Mouse (Mus musculus) cortical plate, adult 2 months (tissue): ENCODE data around the gene Mvb12b. TPM values are rescaled to one million over a fixed set of nuclear protein-coding genes. Genes with fewer than 3 reads are reported as not detected.

Source experiments
- H3K27ac ChIP-seq: fragments of 200-500 bp; 2 replicates; pipeline ENCODE4 v1.5.1; 2012; ENCODE audit warnings: low read length, control low read depth, inconsistent platforms; ENCODE audit not compliant: insufficient read depth
- H3K4me1 ChIP-seq: fragments of 200-500 bp; 2 replicates; pipeline ENCODE4 v1.6.1; 2011; ENCODE audit warnings: low read length; ENCODE audit not compliant: control insufficient read depth, insufficient read depth
- H3K4me3 ChIP-seq: fragments of 200-500 bp; 2 replicates; pipeline ENCODE4 v1.5.1; 2011; ENCODE audit warnings: mild to moderate bottlenecking, low read length, control low read depth; ENCODE audit not compliant: insufficient read depth
- CTCF ChIP-seq: fragments of 200-500 bp; IDR thresholded peaks from 2 replicates; pipeline ENCODE4 v1.5.1; 2011; ENCODE audit warnings: mild to moderate bottlenecking, control low read depth, low read length; ENCODE audit not compliant: insufficient read depth; ENCODE audit errors: extremely low read depth
- POLR2A ChIP-seq: fragments of 200-500 bp; IDR thresholded peaks from 2 replicates; pipeline ENCODE4 v1.6.1; 2011; ENCODE audit warnings: mild to moderate bottlenecking, low read length, control low read depth; ENCODE audit not compliant: insufficient read depth; ENCODE audit errors: extremely low read depth
- polyA plus RNA-seq: library from polyadenylated mRNA; depleted of rRNA; stranded (reverse); fragments of >200 nt; gene quantifications from 2 replicates; pipeline ENCODE4 v1.2.3, GENCODE M21; 2012

Mvb12b gene
- polyA plus RNA-seq, 1 experiment, result 70.7 TPM

- Histone ChIP-seq H3K4me3 (no peak overlapping the region), H3K27ac (no peak overlapping the region), H3K4me1 (peaks cover 3% of the 10 kb centered on the region; the same call in 1 of the 2 replicates)
- TF ChIP-seq CTCF (no peak), POLR2A (no peak)
Observed at GRCm38 (mm10) chr2:33874856-33875576, 12.7 kb downstream of the Mvb12b start.

GRCm38 (mm10) chr2:33874367-33874766 lies 13.4 kb downstream of the Mvb12b start:
- H3K4me1 ChIP-seq, result peaks cover 5% of the 10 kb centered on the region
- H3K27ac ChIP-seq, result no peak overlapping the region
- TF ChIP-seq CTCF, result no peak
- no peak for TF ChIP-seq POLR2A
- H3K4me3 ChIP-seq, result no peak overlapping the region

- H3K27ac ChIP-seq, result no peak overlapping the region
- no peak overlapping the region for H3K4me3 ChIP-seq
- H3K4me1 ChIP-seq, result peaks cover 5% of the 10 kb centered on the region
- TF ChIP-seq CTCF (no peak), POLR2A (no peak)
Observed at GRCm38 (mm10) chr2:33873501-33873900, 14.2 kb downstream of the Mvb12b start.

- Histone ChIP-seq H3K27ac (no peak overlapping the region), H3K4me3 (no peak overlapping the region), H3K4me1 (peaks cover 3% of the 10 kb centered on the region)
- TF ChIP-seq CTCF (no peak), POLR2A (no peak)
Observed at GRCm38 (mm10) chr2:33872841-33873271, 14.9 kb downstream of the Mvb12b start.

GRCm38 (mm10) chr2:33871181-33871520 lies 16.6 kb downstream of the Mvb12b start:
- TF ChIP-seq POLR2A (no peak), CTCF (no peak)

GRCm38 (mm10) chr2:33870369-33871180 lies 17.2 kb downstream of the Mvb12b start:
- Histone ChIP-seq H3K27ac (no peak overlapping the region), H3K4me3 (no peak overlapping the region), H3K4me1 (peaks cover 2% of the 10 kb centered on the region)
- TF ChIP-seq CTCF (no peak), POLR2A (no peak)

More at GRCm38 (mm10) chr2:33871181-33871520, 16.6 kb downstream of the Mvb12b start:
- Histone ChIP-seq H3K27ac (no peak overlapping the region), H3K4me3 (no peak overlapping the region), H3K4me1 (peaks cover 2% of the 10 kb centered on the region)

- no peak overlapping the region for H3K4me3 ChIP-seq
- no peak for TF ChIP-seq POLR2A
- no peak for TF ChIP-seq CTCF
- H3K27ac ChIP-seq, result no peak overlapping the region
- peaks cover 2% of the 10 kb centered on the region; the same call in 1 of the 2 replicates for H3K4me1 ChIP-seq
Observed at GRCm38 (mm10) chr2:33869689-33870343, 17.9 kb downstream of the Mvb12b start.

- peaks cover 2% of the 10 kb centered on the region; the same call in 1 of the 2 replicates for H3K4me1 ChIP-seq
- H3K27ac ChIP-seq, result no peak overlapping the region
- TF ChIP-seq POLR2A (no peak), CTCF (no peak)
- no peak overlapping the region for H3K4me3 ChIP-seq
Observed at GRCm38 (mm10) chr2:33868996-33869688, 18.6 kb downstream of the Mvb12b start.

GRCm38 (mm10) chr2:33868322-33868721 lies 19.4 kb downstream of the Mvb12b start:
- no peak for TF ChIP-seq CTCF
- TF ChIP-seq POLR2A, result no peak
- Histone ChIP-seq H3K4me3 (no peak overlapping the region), H3K4me1 (peaks cover 2% of the 10 kb centered on the region; the same call in 1 of the 2 replicates), H3K27ac (no peak overlapping the region)
